Mouse (Mus musculus) MEL (cell line): Measurements from ENCODE around the gene Plekhg5. TPM values are rescaled to one million over a fixed set of nuclear protein-coding genes. Genes with fewer than 3 reads are reported as not detected.

Source experiments
- DNase-seq: peaks from one replicate; pipeline ENCODE4 v3.0.0; 2011; ENCODE audit warnings: low read depth, low spot score
- H3K27ac ChIP-seq: 2 replicates; pipeline ENCODE4 v1.5.1; 2012; ENCODE audit warnings: low read depth, mild to moderate bottlenecking, control low read depth, low read length, moderate library complexity; ENCODE audit not compliant: control insufficient read depth
- H3K27me3 ChIP-seq, 2 experiments: fragments of 150-350 bp in 1 of 2; sonication (generic) in 1 of 2; 2 replicates each; pipeline ENCODE4 v1.6.1; 2012; ENCODE audit warnings: low read length in 2 of 2, mild to moderate bottlenecking in 2 of 2, improper control_type of control experiment in 1 of 2, moderate library complexity in 1 of 2; ENCODE audit not compliant: insufficient read depth in 2 of 2, control insufficient read depth in 1 of 2
- H3K36me3 ChIP-seq, 2 experiments: 2 replicates each; pipeline ENCODE4 v1.6.1; 2012 to 2014; ENCODE audit warnings: low read length in 2 of 2, improper control_type of control experiment in 1 of 2, inconsistent platforms in 1 of 2, mild to moderate bottlenecking in 1 of 2; ENCODE audit not compliant: insufficient read depth in 2 of 2, control insufficient read depth in 1 of 2
- H3K4me1 ChIP-seq, 2 experiments: fragments of 150-350 bp in 1 of 2; sonication (generic) in 1 of 2; 2 replicates each; pipeline ENCODE4 v1.6.1; 2012; ENCODE audit warnings: low read length in 2 of 2, improper control_type of control experiment in 1 of 2, mild to moderate bottlenecking in 1 of 2; ENCODE audit not compliant: insufficient read depth in 2 of 2, control insufficient read depth in 1 of 2
- H3K4me3 ChIP-seq, 2 experiments: fragments of 150-350 bp in 1 of 2; sonication (generic) in 1 of 2; 2 replicates each; pipeline ENCODE4 v1.5.1; 2012; ENCODE audit warnings: low read depth in 2 of 2, low read length in 2 of 2, mild to moderate bottlenecking in 2 of 2, moderate library complexity in 2 of 2, control low read depth in 1 of 2, improper control_type of control experiment in 1 of 2; ENCODE audit not compliant: control insufficient read depth in 1 of 2, insufficient read depth in 1 of 2
- H3K79me2 ChIP-seq: 2 replicates; pipeline ENCODE4 v1.6.1; 2012; ENCODE audit warnings: mild to moderate bottlenecking, low read length, moderate library complexity; ENCODE audit not compliant: control insufficient read depth, poor library complexity, insufficient read depth
- H3K9ac ChIP-seq: 2 replicates; pipeline ENCODE4 v1.6.1; 2012; ENCODE audit warnings: low read depth, mild to moderate bottlenecking, control low read depth, low read length, moderate library complexity; ENCODE audit not compliant: control insufficient read depth, poor library complexity, severe bottlenecking
- H3K9me3 ChIP-seq: fragments of 150-350 bp; sonication (generic); replicated peaks from 2 replicates; pipeline ENCODE4 v1.6.1; 2012; ENCODE audit warnings: mild to moderate bottlenecking, low read length, improper control_type of control experiment, moderate library complexity; ENCODE audit not compliant: insufficient read depth
- BHLHE40 ChIP-seq: IDR thresholded peaks from 2 replicates; pipeline ENCODE4 v1.6.1; 2012; ENCODE audit warnings: low read depth, mild to moderate bottlenecking, inconsistent platforms, low read length, improper control_type of control experiment, borderline replicate concordance
- CHD2 ChIP-seq: IDR thresholded peaks from 2 replicates; pipeline ENCODE4 v1.6.1; 2011; ENCODE audit warnings: low read length, improper control_type of control experiment
- CTCF ChIP-seq, 3 experiments: IDR thresholded peaks in 2 of 3; conservative IDR thresholded peaks in 1 of 3; 2 replicates each; pipeline ENCODE4 v1.5.1; 2011 to 2012; ENCODE audit warnings: low read length in 3 of 3, low read depth in 2 of 3, mild to moderate bottlenecking in 2 of 3, improper control_type of control experiment in 1 of 3, inconsistent platforms in 1 of 3, mixed read lengths in 1 of 3, moderate library complexity in 1 of 3; ENCODE audit not compliant: control insufficient read depth in 1 of 3, insufficient read depth in 1 of 3, poor library complexity in 1 of 3, severe bottlenecking in 1 of 3
- GABPA ChIP-seq: IDR thresholded peaks from 2 replicates; pipeline ENCODE4 v1.6.1; 2012; ENCODE audit warnings: low read depth, mild to moderate bottlenecking, inconsistent platforms, low read length, improper control_type of control experiment, moderate library complexity
- HCFC1 ChIP-seq: IDR thresholded peaks from 2 replicates; pipeline ENCODE4 v1.6.1; 2012; ENCODE audit warnings: low read depth, mild to moderate bottlenecking, inconsistent platforms, low read length, improper control_type of control experiment, moderate library complexity
- MYB ChIP-seq: IDR thresholded peaks from 2 replicates; pipeline ENCODE4 v1.6.1; 2011; ENCODE audit warnings: mild to moderate bottlenecking, low read depth, low read length, improper control_type of control experiment
- RAD21 ChIP-seq: IDR thresholded peaks from 2 replicates; pipeline ENCODE4 v1.6.1; 2011; ENCODE audit warnings: mild to moderate bottlenecking, low read depth, low read length, improper control_type of control experiment
- RCOR1 ChIP-seq: IDR thresholded peaks from 2 replicates; pipeline ENCODE4 v1.6.1; 2012; ENCODE audit warnings: low read depth, mild to moderate bottlenecking, inconsistent platforms, low read length, improper control_type of control experiment
- SIN3A ChIP-seq: IDR thresholded peaks from 2 replicates; pipeline ENCODE4 v1.6.1; 2012; ENCODE audit warnings: low read length, improper control_type of control experiment, inconsistent platforms
- SMC3 ChIP-seq: IDR thresholded peaks from 2 replicates; pipeline ENCODE4 v1.6.1; 2011; ENCODE audit warnings: low read depth, low read length, improper control_type of control experiment
- TCF12 ChIP-seq: IDR thresholded peaks from 2 replicates; pipeline ENCODE4 v1.6.1; 2014; ENCODE audit warnings: low read depth, mild to moderate bottlenecking, inconsistent platforms, low read length, improper control_type of control experiment, moderate library complexity
- USF1 ChIP-seq: IDR thresholded peaks from 2 replicates; pipeline ENCODE4 v1.6.1; 2014; ENCODE audit warnings: low read depth, mild to moderate bottlenecking, inconsistent platforms, low read length, improper control_type of control experiment, moderate library complexity
- ZC3H11A ChIP-seq: IDR thresholded peaks from 2 replicates; pipeline ENCODE4 v1.6.1; 2012; ENCODE audit warnings: low read depth, mild to moderate bottlenecking, inconsistent platforms, low read length, improper control_type of control experiment
- polyA plus RNA-seq, 2 experiments: library from polyadenylated mRNA; stranded (reverse) in 1 of 2; unstranded in 1 of 2; fragments of >175 nt in 1 of 2; fragments of >200 nt in 1 of 2; gene quantifications; 2 replicates each; pipeline versions ENCODE4 v1.2.1 to v1.2.4; 2012; ENCODE audit warnings: low replicate concordance in 2 of 2, low read depth in 1 of 2; ENCODE audit not compliant: insufficient read length in 2 of 2, insufficient read depth in 1 of 2, missing spikeins in 1 of 2
- total RNA-seq: library from RNA; depleted of rRNA; stranded (reverse); fragments of 300-350 nt; gene quantifications from 2 replicates; pipeline ENCODE4 v1.2.3, GENCODE M21; 2012

Gene Plekhg5
- total and polyA plus RNA-seq, 3 experiments, result 10.8 to 19.6 TPM; not detected in 1

DNA sequence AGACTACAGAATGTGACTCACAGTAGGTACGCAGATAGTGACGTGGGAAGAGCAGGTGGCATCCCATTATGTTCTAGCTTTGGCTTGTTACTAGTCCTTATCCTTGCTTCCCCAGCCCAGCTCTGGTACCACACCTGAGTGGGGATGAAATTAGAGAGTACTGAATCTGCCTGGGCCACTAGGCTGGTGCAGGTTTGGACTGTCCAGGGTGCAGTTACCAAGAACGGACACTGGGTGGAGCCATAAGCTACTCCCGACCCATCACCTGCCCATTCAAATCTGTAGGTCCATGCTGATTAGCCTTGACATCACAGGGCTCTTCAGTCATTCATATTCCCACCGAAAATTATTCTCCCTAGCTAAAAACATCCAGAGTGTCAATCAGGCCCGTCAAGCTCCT is 68.1 kb downstream of the Plekhg5 start:
- Histone ChIP-seq H3K4me1 (peaks cover 2 to 14% of the 10 kb centered on the region in 2 experiments; a peak in 2 of 4 replicates), H3K9ac (no peak overlapping the region), H3K79me2 (no peaks in the 10 kb centered on the region), H3K4me3 (no peak overlapping the region), H3K36me3 (peaks cover 0 to 5% of the 10 kb centered on the region in 2 experiments; a peak in 2 of 4 replicates), H3K9me3 (no peaks in the 10 kb centered on the region), H3K27ac (no peak overlapping the region), H3K27me3 (no peaks in the 10 kb centered on the region)
- DNase-seq, result peak; percentile 67
- peak; percentile 62 for TF ChIP-seq RAD21
- peak; percentile 75 to 97 (median 85) for TF ChIP-seq CTCF (IDR thresholded peaks at IDR 0.05 in 2 of 3, conservative IDR thresholded peaks at IDR 0.05 in 1 of 3; ENCODE audit: control insufficient read depth in 1 of 3, insufficient read depth in 1 of 3, low read depth in 2 of 3, low read length in 3 of 3, poor library complexity in 1 of 3, severe bottlenecking in 1 of 3)
- TF ChIP-seq SMC3, result peak; percentile 54
- TF ChIP-seq MYB, result no peak

DNA sequence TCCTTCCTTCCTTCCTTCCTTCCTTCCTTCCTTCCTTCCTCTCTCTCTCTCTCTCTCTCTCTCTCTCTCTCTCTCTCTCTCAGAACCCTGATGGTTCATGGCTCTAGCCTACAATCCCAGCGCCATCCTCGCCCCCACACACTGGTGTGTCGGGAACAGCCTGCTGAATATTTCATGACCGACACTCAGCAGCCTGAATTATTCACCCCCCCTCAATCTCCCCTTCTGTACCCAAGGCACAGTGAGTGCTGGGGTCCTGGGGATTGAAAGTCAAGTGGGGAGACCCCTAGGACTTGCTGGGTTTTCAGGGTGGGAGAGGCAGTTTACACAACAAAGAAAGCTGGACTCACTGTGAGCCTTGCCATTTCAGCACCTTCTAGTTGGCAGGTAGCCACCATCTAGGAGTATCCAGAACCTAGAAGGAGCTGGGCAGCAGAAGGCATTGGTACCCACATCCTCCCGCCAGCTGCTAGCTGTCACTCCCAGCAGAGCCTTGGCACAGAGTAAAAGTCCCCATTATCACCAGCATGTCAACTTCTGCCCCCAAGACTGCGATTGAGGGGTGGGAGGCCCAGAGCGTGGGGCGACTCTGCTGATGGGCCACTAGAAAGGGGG is 69.3 kb downstream of the Plekhg5 start:
- H3K9ac ChIP-seq, result no peak overlapping the region
- no peak for DNase-seq
- no peaks in the 10 kb centered on the region for H3K79me2 ChIP-seq
- peaks cover 2 to 26% of the 10 kb centered on the region in 2 experiments; a peak in 3 of 4 replicates for H3K4me1 ChIP-seq
- no peaks in the 10 kb centered on the region for H3K27me3 ChIP-seq
- TF ChIP-seq CHD2, result no peak
- no peak for TF ChIP-seq RCOR1
- no peak for TF ChIP-seq USF1
- TF ChIP-seq BHLHE40, result no peak
- TF ChIP-seq HCFC1, result no peak
- no peak for TF ChIP-seq RAD21
- no peak for TF ChIP-seq TCF12
- no peak for TF ChIP-seq ZC3H11A
- TF ChIP-seq GABPA, result no peak
- no peak overlapping the region for H3K4me3 ChIP-seq
- no peaks in the 10 kb centered on the region for H3K9me3 ChIP-seq
- H3K36me3 ChIP-seq, result peaks cover 0 to 16% of the 10 kb centered on the region in 2 experiments; a peak in 2 of 4 replicates
- no peak overlapping the region for H3K27ac ChIP-seq

- H3K9ac ChIP-seq, result no peak overlapping the region
- DNase-seq, result peak; percentile 63
- no peaks in the 10 kb centered on the region for H3K9me3 ChIP-seq
- peaks cover 0 to 16% of the 10 kb centered on the region in 2 experiments; a peak in 2 of 4 replicates for H3K36me3 ChIP-seq
- H3K27ac ChIP-seq, result no peak overlapping the region
- no peaks in the 10 kb centered on the region for H3K79me2 ChIP-seq
- TF ChIP-seq SIN3A, result 0 out of 2 replicates have a peak, but pooled peaks have one; percentile 18
- no peak for TF ChIP-seq MYB
- TF ChIP-seq RAD21, result peak; percentile 20
- 0 out of 2 replicates have a peak, but pooled peaks have one; percentile 14 for TF ChIP-seq ZC3H11A
- peak; percentile 26; the same call in 1 of the 2 replicates for TF ChIP-seq SMC3
- peak; percentile 51 to 66 (median 51) for TF ChIP-seq CTCF (IDR thresholded peaks at IDR 0.05 in 2 of 3, conservative IDR thresholded peaks at IDR 0.05 in 1 of 3; ENCODE audit: control insufficient read depth in 1 of 3, insufficient read depth in 1 of 3, low read depth in 2 of 3, low read length in 3 of 3, poor library complexity in 1 of 3, severe bottlenecking in 1 of 3)
- H3K4me3 ChIP-seq, result no peak overlapping the region
- H3K27me3 ChIP-seq, result no peaks in the 10 kb centered on the region
- peaks cover 2 to 26% of the 10 kb centered on the region in 2 experiments; a peak in 3 of 4 replicates for H3K4me1 ChIP-seq
Observed at GRCm38 (mm10) chr4:152143632-152144031, 71.3 kb downstream of the Plekhg5 start.
